Mouse (Mus musculus) neural tube, embryonic 15.5 days (tissue): ENCODE measurements at regions not wholly inside any gene's neighbourhood (a gene's known extent, or its start where the extent isn't known, plus 50 kb on each side); places are given as distances from the start of the nearest gene placed in this dataset.

Experiments
- ATAC-seq: fragments of 200-750 bp; cut with Nextera tagmentation; 2 replicates; pipeline ENCODE4 v1.8.0; 2017; ENCODE audit warnings: mild to moderate bottlenecking, moderate TSS enrichment, moderate library complexity; ENCODE audit not compliant: low FRiP score
- H3K27ac ChIP-seq: fragments of 300-500 bp; sonication (generic); replicated peaks from 2 replicates; pipeline ENCODE4 v1.5.1; 2015; ENCODE audit warnings: mild to moderate bottlenecking, inconsistent platforms
- H3K27me3 ChIP-seq: fragments of 300-500 bp; sonication (generic); replicated peaks from 2 replicates; pipeline ENCODE4 v1.6.1; 2015; ENCODE audit warnings: inconsistent platforms
- H3K36me3 ChIP-seq: fragments of 300-500 bp; sonication (generic); 2 replicates; pipeline ENCODE4 v1.6.1; 2015; ENCODE audit warnings: inconsistent platforms
- H3K4me1 ChIP-seq: fragments of 300-500 bp; sonication (generic); 2 replicates; pipeline ENCODE4 v1.6.1; 2015; ENCODE audit warnings: inconsistent platforms
- H3K4me2 ChIP-seq: fragments of 300-500 bp; sonication (generic); 2 replicates; pipeline ENCODE4 v1.6.1; 2015; ENCODE audit warnings: inconsistent platforms, mild to moderate bottlenecking, moderate library complexity
- H3K4me3 ChIP-seq: fragments of 300-500 bp; sonication (generic); replicated peaks from 2 replicates; pipeline ENCODE4 v1.5.1; 2015; ENCODE audit warnings: mild to moderate bottlenecking, inconsistent platforms
- H3K9ac ChIP-seq: fragments of 300-500 bp; sonication (generic); replicated peaks from 2 replicates; pipeline ENCODE4 v1.6.1; 2015; ENCODE audit warnings: mild to moderate bottlenecking, inconsistent platforms
- H3K9me3 ChIP-seq: fragments of 300-500 bp; sonication (generic); replicated peaks from 2 replicates; pipeline ENCODE4 v1.6.1; 2016; ENCODE audit warnings: inconsistent platforms
- WGBS: fragments of 180-500 bp; shearing (Covaris S2); methylation state at CpG from one replicate; pipeline ENCODE4 v1.1.7; 2015; ENCODE audit warnings: mixed read lengths; 5-methylcytosine and 5-hydroxymethylcytosine counted together

GRCm38 (mm10) chr1:82032410-82032809 is 200.5 kb upstream of the Gm9747 start:
- 95% methylated on average over 1 of the region's 1 CpGs for WGBS
- no peak overlapping the region for H3K4me3 ChIP-seq
- ATAC-seq: no peak

DNA sequence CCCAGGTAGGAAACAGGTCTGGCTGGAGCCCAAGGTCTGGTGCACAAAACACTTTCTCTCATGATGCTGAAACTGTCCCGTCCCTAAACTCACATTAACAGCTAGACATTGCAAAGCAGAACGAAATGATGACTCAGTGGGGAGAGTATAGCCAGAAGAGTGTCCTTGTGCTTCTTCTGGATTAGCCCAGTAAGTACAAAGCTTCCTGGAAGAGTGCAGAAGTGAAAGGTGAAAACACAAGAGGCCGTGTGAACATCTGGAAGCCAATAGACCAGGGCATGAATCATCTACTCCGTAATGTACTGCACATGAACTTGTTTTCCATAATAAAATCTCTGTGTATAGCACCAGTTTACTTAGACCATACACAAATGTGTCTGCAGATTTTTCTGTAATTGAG is 194.7 kb upstream of the Gm9747 start:
- Histone ChIP-seq H3K4me2 (no peak overlapping the region), H3K27ac (no peak overlapping the region), H3K4me3 (no peak overlapping the region), H3K27me3 (no peaks in the 10 kb centered on the region), H3K4me1 (no peaks in the 10 kb centered on the region), H3K9me3 (no peaks in the 10 kb centered on the region), H3K9ac (no peak overlapping the region), H3K36me3 (no peaks in the 10 kb centered on the region)
- 89% methylated on average over 4 of the region's 4 CpGs for WGBS
- ATAC-seq: no peak

More at GRCm38 (mm10) chr1:82032410-82032809, 200.5 kb upstream of the Gm9747 start:
- no peaks in the 10 kb centered on the region for H3K27me3 ChIP-seq
- no peaks in the 10 kb centered on the region for H3K4me1 ChIP-seq
- H3K9me3 ChIP-seq: no peaks in the 10 kb centered on the region
- H3K27ac ChIP-seq: no peak overlapping the region
- no peak overlapping the region for H3K9ac ChIP-seq
- no peaks in the 10 kb centered on the region for H3K36me3 ChIP-seq
- H3K4me2 ChIP-seq: no peak overlapping the region

DNA sequence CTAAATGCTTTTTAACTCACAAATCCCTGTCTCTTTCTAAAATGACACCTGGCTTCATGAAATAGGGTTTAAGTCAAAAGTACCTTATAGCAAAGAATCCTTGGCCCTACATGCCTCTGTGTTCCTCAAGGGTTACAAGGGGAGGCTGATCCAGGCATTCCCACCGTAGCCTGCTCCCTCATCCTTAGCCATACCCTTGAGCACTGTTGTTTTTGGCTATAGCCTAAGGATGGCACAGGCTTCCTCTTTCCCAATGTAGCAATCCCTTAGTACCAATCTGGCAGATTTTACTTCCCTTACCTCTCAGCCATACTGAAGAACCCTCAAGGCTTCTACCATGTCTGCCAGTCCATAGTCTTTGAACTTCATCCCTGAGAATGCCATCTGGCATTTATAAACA is 194.2 kb upstream of the Gm9747 start:
- ATAC-seq: no peak
- Histone ChIP-seq H3K36me3 (no peaks in the 10 kb centered on the region), H3K9ac (no peak overlapping the region), H3K27ac (no peak overlapping the region), H3K27me3 (no peaks in the 10 kb centered on the region), H3K4me3 (no peak overlapping the region), H3K9me3 (no peaks in the 10 kb centered on the region), H3K4me2 (no peak overlapping the region), H3K4me1 (no peaks in the 10 kb centered on the region)
- 94% methylated on average over 1 of the region's 1 CpGs for WGBS

- H3K4me2 ChIP-seq: no peak overlapping the region
- H3K9ac ChIP-seq: no peak overlapping the region
- no peak overlapping the region for H3K4me3 ChIP-seq
- ATAC-seq: no peak
- H3K27me3 ChIP-seq: no peaks in the 10 kb centered on the region
- WGBS: 64% methylated on average over 3 of the region's 3 CpGs
- no peaks in the 10 kb centered on the region for H3K36me3 ChIP-seq
- no peaks in the 10 kb centered on the region for H3K4me1 ChIP-seq
- no peaks in the 10 kb centered on the region for H3K9me3 ChIP-seq
- H3K27ac ChIP-seq: no peak overlapping the region
Observed at GRCm38 (mm10) chr1:82041286-82042050, 191.4 kb upstream of the Gm9747 start.

GRCm38 (mm10) chr1:82042051-82042432 is 190.9 kb upstream of the Gm9747 start:
- no peak for ATAC-seq
- Histone ChIP-seq H3K4me1 (no peaks in the 10 kb centered on the region), H3K27me3 (no peaks in the 10 kb centered on the region), H3K27ac (no peak overlapping the region), H3K9ac (no peak overlapping the region), H3K9me3 (no peaks in the 10 kb centered on the region), H3K4me3 (no peak overlapping the region), H3K36me3 (no peaks in the 10 kb centered on the region), H3K4me2 (no peak overlapping the region)
- WGBS: 49% methylated on average over 2 of the region's 2 CpGs

DNA sequence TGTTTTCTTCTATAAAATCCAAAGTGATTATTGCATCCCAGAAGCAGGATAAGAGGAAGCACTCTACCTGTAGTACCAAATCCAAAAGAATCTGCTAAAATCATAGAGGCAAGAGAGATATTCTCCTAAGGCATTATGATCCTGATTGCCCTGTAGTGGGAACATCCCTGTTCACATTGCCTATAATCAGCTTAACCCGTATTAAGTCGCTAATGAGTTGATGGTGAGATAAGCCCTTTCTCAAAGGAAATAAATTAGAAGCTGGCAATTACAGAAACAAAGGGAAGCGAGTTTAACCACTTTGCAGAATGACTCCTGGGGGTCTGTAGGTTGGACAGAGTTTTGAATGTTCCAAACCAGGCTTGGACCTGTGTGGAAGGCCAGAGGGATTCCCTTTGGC is 190.4 kb upstream of the Gm9747 start:
- no peaks in the 10 kb centered on the region for H3K36me3 ChIP-seq
- ATAC-seq: no peak
- H3K27me3 ChIP-seq: no peaks in the 10 kb centered on the region
- WGBS: 42% methylated on average over 3 of the region's 3 CpGs
- no peak overlapping the region for H3K27ac ChIP-seq
- no peak overlapping the region for H3K4me2 ChIP-seq
- H3K9ac ChIP-seq: no peak overlapping the region
- H3K4me3 ChIP-seq: no peak overlapping the region
- no peaks in the 10 kb centered on the region for H3K4me1 ChIP-seq
- H3K9me3 ChIP-seq: no peaks in the 10 kb centered on the region

DNA sequence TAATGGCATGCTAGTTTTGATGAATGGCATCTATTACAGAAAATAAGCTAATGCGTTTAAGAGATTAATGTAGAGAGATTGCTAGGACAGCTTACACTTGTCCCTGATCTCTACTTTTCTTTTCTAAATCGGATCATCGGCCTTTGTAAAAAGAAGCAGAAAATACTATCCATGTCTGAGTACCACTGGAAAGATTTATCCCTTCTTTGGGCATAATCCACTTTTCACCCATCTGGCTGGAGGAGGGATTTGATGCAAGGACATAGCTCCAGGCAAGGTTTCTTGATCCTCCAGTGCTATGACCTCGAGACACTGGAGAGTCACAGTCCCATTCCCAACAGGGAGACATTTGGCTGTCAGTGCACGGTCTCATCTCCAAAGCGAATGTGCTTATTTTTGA is 166.6 kb upstream of the Gm9747 start:
- Histone ChIP-seq H3K36me3 (no peaks in the 10 kb centered on the region), H3K9ac (no peak overlapping the region), H3K4me2 (no peak overlapping the region), H3K27me3 (no peaks in the 10 kb centered on the region), H3K4me3 (no peak overlapping the region), H3K9me3 (no peaks in the 10 kb centered on the region), H3K27ac (no peak overlapping the region), H3K4me1 (no peaks in the 10 kb centered on the region)
- 69% methylated on average over 6 of the region's 6 CpGs for WGBS
- no peak for ATAC-seq

DNA sequence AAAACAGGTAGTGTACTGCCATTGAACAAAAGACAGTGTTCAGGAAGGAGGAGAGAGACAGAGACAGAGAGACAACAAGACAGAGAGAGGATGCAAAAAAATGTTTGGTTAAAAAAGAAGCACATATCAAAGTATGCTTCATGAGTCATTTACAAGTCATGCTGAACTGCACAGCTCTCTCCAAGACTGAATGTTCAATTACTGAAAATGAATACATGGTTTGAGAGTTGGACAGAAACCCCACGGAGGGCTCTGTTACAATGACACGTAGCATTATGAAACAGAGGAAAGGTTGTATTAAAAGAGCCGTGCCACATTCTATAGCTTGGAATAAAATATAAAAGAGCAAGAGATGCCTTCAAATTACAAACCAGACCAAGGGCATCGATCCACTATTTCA is 164.3 kb upstream of the Gm9747 start:
- no peak overlapping the region for H3K4me3 ChIP-seq
- H3K36me3 ChIP-seq: no peaks in the 10 kb centered on the region
- no peaks in the 10 kb centered on the region for H3K4me1 ChIP-seq
- no peak overlapping the region for H3K27ac ChIP-seq
- no peak overlapping the region for H3K9ac ChIP-seq
- WGBS: 88% methylated on average over 4 of the region's 4 CpGs
- H3K9me3 ChIP-seq: no peaks in the 10 kb centered on the region
- no peak overlapping the region for H3K4me2 ChIP-seq
- no peak for ATAC-seq
- H3K27me3 ChIP-seq: no peaks in the 10 kb centered on the region

GRCm38 (mm10) chr1:82070181-82071109 is 162.5 kb upstream of the Gm9747 start:
- Histone ChIP-seq H3K9ac (no peak overlapping the region), H3K9me3 (no peaks in the 10 kb centered on the region), H3K4me1 (no peaks in the 10 kb centered on the region), H3K4me2 (no peak overlapping the region), H3K27me3 (no peaks in the 10 kb centered on the region), H3K27ac (no peak overlapping the region), H3K4me3 (no peak overlapping the region), H3K36me3 (no peaks in the 10 kb centered on the region)
- ATAC-seq: no peak
- WGBS: 63% methylated on average over 9 of the region's 9 CpGs

DNA sequence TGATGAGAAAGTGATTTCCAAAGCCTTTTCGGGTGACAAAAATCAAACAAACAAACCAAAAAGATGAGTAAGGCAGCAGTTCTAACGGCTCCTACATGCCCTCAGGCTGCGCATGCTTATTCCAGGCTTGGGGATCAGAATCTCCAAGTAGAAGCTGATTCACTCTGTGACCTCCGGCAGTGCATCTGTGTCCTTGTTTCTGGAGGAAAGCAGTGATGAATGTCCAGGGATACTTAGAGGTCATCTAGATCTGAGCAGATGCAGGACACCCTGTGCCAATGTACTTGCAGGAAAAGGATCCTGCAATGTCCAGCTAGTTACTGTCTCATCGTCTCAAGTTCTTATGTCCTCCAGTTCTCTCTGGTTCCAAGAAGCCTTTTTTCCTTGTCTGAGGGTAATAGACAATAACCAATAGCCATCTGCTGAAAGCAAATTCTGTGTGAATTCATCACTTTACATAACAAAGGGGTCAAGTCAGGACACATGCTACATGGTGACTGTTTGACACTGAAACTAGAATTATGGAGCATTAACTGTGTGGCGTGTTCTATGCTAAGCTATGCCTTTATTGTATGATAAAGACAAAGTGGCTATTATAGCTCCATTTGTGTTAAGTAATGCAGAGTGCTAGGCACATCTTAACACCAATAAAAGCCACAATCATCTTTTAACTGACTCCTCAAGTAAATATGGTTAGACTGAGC is 143.6 kb upstream of the Gm9747 start:
- no peak overlapping the region for H3K4me2 ChIP-seq
- WGBS: 35% methylated on average over 6 of the region's 6 CpGs
- H3K27ac ChIP-seq: no peak overlapping the region
- ATAC-seq: no peak
- no peak overlapping the region for H3K9ac ChIP-seq
- no peak overlapping the region for H3K4me3 ChIP-seq
- no peaks in the 10 kb centered on the region for H3K9me3 ChIP-seq
- no peaks in the 10 kb centered on the region for H3K36me3 ChIP-seq
- 0 out of 2 replicates have a peak, but pooled peaks cover 6% of the 10 kb centered on the region for H3K4me1 ChIP-seq
- H3K27me3 ChIP-seq: no peaks in the 10 kb centered on the region

DNA sequence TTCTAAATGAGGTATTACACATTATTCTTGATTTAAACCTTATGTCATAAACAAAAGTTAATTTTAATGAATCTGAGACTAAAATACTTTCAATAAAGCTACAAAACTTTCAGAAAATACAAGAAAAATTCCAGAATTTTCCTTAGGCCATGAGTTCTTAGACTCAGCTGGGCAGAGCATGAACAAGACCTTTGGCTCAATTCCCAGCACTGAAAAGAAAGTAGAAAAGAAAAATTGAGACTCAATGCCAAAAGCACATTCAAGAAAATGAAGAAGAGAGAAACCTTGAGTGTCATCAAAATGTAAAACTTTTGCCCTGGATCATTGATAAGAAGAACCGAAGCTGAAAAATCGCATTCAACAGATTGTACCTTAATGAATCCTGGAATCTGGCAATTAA is 137.8 kb upstream of the Gm9747 start:
- H3K27me3 ChIP-seq: no peaks in the 10 kb centered on the region
- no peak overlapping the region for H3K27ac ChIP-seq
- H3K36me3 ChIP-seq: no peaks in the 10 kb centered on the region
- H3K4me3 ChIP-seq: no peak overlapping the region
- H3K9ac ChIP-seq: no peak overlapping the region
- H3K4me2 ChIP-seq: no peak overlapping the region
- 96% methylated on average over 2 of the region's 2 CpGs for WGBS
- no peaks in the 10 kb centered on the region for H3K9me3 ChIP-seq
- H3K4me1 ChIP-seq: 0 out of 2 replicates have a peak, but pooled peaks cover 3% of the 10 kb centered on the region
- no peak for ATAC-seq
